Comparison of ENCODE assay signal across 10 mouse cellular contexts in genomic region chr16:22580103-22580502, GRCm38 (mm10).
DNase-seq lines count a peak whose midpoint lies in the region; ATAC-seq and TF ChIP-seq lines count a peak whose summit lies in the region.
"Had no signal": no experiment of that assay in that cellular context is flagged by ENCODE, and none has a peak within 500 bp of the region (broad histone marks: within the 10 kb centered on the region; RNA-seq: fewer than 3 reads in every experiment).

No protein-coding gene starts in this region.

- no peak overlapping the region for H3K4me3 ChIP-seq in kidney, adult 2 months (ENCODE audit: insufficient read depth, low read depth, low read length)
- no peak overlapping the region for H3K4me3 ChIP-seq in kidney, embryonic 15.5 days (replicated peaks)
- H3K4me3 ChIP-seq: hindbrain, embryonic 15.5 days had no signal

- 51% methylated on average over 5 of the region's 5 CpGs for WGBS in kidney, adult 2 months
- 59% methylated on average over 5 of the region's 5 CpGs for WGBS in kidney, embryonic 15.5 days

- no peak overlapping the region for H3K27ac ChIP-seq in kidney, adult 2 months (ENCODE audit: insufficient read depth, low read depth, low read length)
- no peak overlapping the region for H3K27ac ChIP-seq in kidney, embryonic 15.5 days
- H3K27ac ChIP-seq: hindbrain, embryonic 15.5 days had no signal

- no peaks in the 10 kb centered on the region for H3K9me3 ChIP-seq in kidney, embryonic 15.5 days (replicated peaks)
- H3K9me3 ChIP-seq: hindbrain, embryonic 15.5 days had no signal

- no peak for ATAC-seq in kidney, embryonic 15.5 days (replicated peaks; ENCODE audit: low FRiP score)

- DNase-seq in kidney, adult 2 months: no peak
- peak; percentile 13 for DNase-seq in right cerebral cortex, adult 18-20 months
- no peak for DNase-seq in right cerebral cortex, postnatal 25 days
- DNase-seq in embryo, embryonic 10.5 days (ENCODE audit: low spot score): peak; percentile 60
- peak; percentile 46 for DNase-seq in testis, postnatal 10 days (ENCODE audit: low spot score)
- DNase-seq in right cerebral cortex, postnatal 4 days: no peak
- DNase-seq: cerebellum, postnatal 25 days had no signal

- no peaks in the 10 kb centered on the region for H3K36me3 ChIP-seq in kidney, adult 2 months (ENCODE audit: control insufficient read depth, insufficient read depth, low read length)
- no peaks in the 10 kb centered on the region for H3K36me3 ChIP-seq in kidney, embryonic 15.5 days
- H3K36me3 ChIP-seq: hindbrain, embryonic 15.5 days had no signal

- no peak for TF ChIP-seq POLR2A in kidney, adult 2 months (IDR thresholded peaks at IDR 0.05; ENCODE audit: low read depth, low read length)

- H3K4me2 ChIP-seq in kidney, embryonic 15.5 days: no peak overlapping the region
- H3K4me2 ChIP-seq: hindbrain, embryonic 15.5 days; midbrain, embryonic 11.5 days had no signal

- H3K27me3 ChIP-seq in kidney, adult 2 months (replicated peaks; ENCODE audit: control insufficient read depth, insufficient read depth, low read length): no peaks in the 10 kb centered on the region
- H3K27me3 ChIP-seq in kidney, embryonic 15.5 days: no peaks in the 10 kb centered on the region

- peak; percentile 37; the same call in 1 of the 2 replicates for TF ChIP-seq CTCF in kidney, adult 2 months (conservative IDR thresholded peaks at IDR 0.05; ENCODE audit: insufficient read depth, insufficient read length, low read depth, low read length)

- H3K9ac ChIP-seq in kidney, embryonic 15.5 days: no peak overlapping the region
- H3K9ac ChIP-seq: hindbrain, embryonic 15.5 days had no signal

- peaks cover 7% of the 10 kb centered on the region; the same call in 1 of the 2 replicates for H3K4me1 ChIP-seq in kidney, adult 2 months (ENCODE audit: control insufficient read depth, insufficient read depth, low read length)
- no peaks in the 10 kb centered on the region for H3K4me1 ChIP-seq in kidney, embryonic 15.5 days
- H3K4me1 ChIP-seq: hindbrain, embryonic 15.5 days had no signal

Comparison
In these comparisons a context has a peak if more than half of its experiments do, and no peak if none do; other contexts are left out.
1. DNase-seq: peak in right cerebral cortex, adult 18-20 months (single experiment), embryo, embryonic 10.5 days (single experiment) and testis, postnatal 10 days (single experiment); none in kidney, adult 2 months (single experiment), right cerebral cortex, postnatal 25 days (single experiment) and right cerebral cortex, postnatal 4 days (single experiment).